Mouse (Mus musculus): ENCODE data around the gene Glo1. TPM values are rescaled to one million over a fixed set of nuclear protein-coding genes. Genes with fewer than 3 reads are reported as not detected.

Gene Glo1
- polyA plus RNA-seq, 1 experiment from 2014 or later, result 190 TPM

DNA sequence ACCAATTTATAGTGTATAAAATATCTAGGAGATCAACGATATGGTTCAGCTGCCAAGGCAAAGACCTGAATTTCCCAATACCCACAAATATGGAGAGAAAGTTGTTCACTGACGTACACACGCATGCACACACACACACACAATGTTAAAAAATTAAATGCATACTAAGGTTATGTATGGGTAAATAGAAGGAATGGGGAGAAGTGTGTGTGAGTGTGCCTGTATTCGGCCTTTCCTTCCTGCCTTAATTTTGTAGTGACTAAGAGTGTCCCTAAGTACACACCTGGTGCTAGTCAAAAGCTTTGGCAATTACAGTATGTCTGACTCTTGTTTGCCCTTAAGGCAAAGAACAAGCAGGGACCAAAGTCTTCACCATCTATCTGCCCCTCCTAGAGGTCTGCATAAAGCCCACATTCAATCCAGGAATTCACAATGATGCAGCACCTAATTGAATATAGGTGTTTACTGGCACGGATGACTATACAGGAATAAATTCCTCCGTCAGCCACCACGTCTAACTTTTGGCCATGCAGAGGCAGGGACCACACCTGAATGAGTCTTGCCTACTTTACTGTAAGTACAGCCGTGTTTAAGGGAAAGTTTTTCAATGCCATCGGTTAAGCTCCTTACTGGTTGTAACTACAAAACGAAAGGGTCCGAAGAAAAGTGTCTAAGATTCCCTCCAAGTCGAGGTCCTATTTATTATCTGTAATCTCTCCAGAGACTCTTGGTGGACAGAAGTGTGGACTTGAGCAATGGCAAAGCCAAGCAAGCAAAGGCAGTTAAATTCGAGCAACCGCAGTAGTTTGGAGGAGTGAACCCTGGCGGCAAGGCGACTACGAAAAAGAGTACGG lies 15.2 kb downstream of the Glo1 start:
- H3K9ac ChIP-seq (ENCODE audit: low read length), result peak overlapping the region; percentile 86
- peak overlapping the region; percentile 67 for H3K4me3 ChIP-seq (ENCODE audit: low read depth, low read length)
- no peaks in the 10 kb centered on the region; the same call in none of the 2 replicates for H3K4me1 ChIP-seq (replicated peaks; ENCODE audit: control insufficient read depth, insufficient read depth)
- H3K9me3 ChIP-seq (ENCODE audit: control insufficient read depth, low read length), result no peaks in the 10 kb centered on the region
- TF ChIP-seq EP300 (optimal IDR thresholded peaks at IDR 0.05) (no peak), CTCF (IDR thresholded peaks at IDR 0.05; ENCODE audit: low read depth) (no peak)
- H3K27ac ChIP-seq (replicated peaks), result peak overlapping the region; percentile 92
- H3K4me2 ChIP-seq (replicated peaks; ENCODE audit: low read depth), result peak overlapping the region; percentile 62
- no peaks in the 10 kb centered on the region for H3K27me3 ChIP-seq (ENCODE audit: control insufficient read depth, insufficient read depth, low read length)
- WGBS, result 19% methylated on average over 18 of the region's 18 CpGs
- DNase-seq (ENCODE audit: low spot score) (peak; percentile 30), ATAC-seq (ENCODE audit: low FRiP score, low TSS enrichment) (peak; percentile 31)
- H3K36me3 ChIP-seq (ENCODE audit: control insufficient read depth, insufficient read depth, low read length), result no peaks in the 10 kb centered on the region

DNA sequence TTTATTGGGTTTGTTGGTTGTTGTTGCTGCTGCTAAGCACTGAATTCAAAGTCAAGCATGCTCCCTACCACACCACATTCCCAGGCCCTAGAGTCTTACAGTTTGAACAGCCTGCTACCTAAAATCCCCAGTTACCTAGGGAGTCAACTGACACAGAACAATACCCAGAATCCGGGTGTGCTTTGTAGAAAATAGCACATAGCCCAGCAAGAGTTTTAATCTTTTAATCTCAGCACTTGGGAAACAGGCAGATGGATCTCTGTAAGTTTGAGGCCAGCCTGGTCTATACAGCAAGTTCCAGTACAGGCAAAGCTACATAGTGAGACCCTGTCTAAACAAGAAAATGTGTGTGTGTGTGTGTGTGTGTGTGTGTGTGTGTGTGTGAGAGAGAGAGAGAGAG lies 15.9 kb downstream of the Glo1 start:
- WGBS, result 53% methylated on average over 1 of the region's 1 CpGs
- no peak for ATAC-seq (ENCODE audit: low FRiP score, low TSS enrichment)
- DNase-seq (ENCODE audit: low spot score), result no peak
- Histone ChIP-seq H3K27ac (replicated peaks) (no peak overlapping the region), H3K4me2 (replicated peaks; ENCODE audit: low read depth) (peak overlapping the region; percentile 62; the same call in 1 of the 2 replicates), H3K4me3 (ENCODE audit: low read depth, low read length) (no peak overlapping the region), H3K9ac (ENCODE audit: low read length) (no peak overlapping the region), H3K4me1 (replicated peaks; ENCODE audit: control insufficient read depth, insufficient read depth) (no peaks in the 10 kb centered on the region; the same call in none of the 2 replicates), H3K9me3 (ENCODE audit: control insufficient read depth, low read length) (no peaks in the 10 kb centered on the region), H3K27me3 (ENCODE audit: control insufficient read depth, insufficient read depth, low read length) (no peaks in the 10 kb centered on the region), H3K36me3 (ENCODE audit: control insufficient read depth, insufficient read depth, low read length) (no peaks in the 10 kb centered on the region)
- TF ChIP-seq CTCF (IDR thresholded peaks at IDR 0.05; ENCODE audit: low read depth), result no peak
- TF ChIP-seq EP300 (optimal IDR thresholded peaks at IDR 0.05), result no peak

DNA sequence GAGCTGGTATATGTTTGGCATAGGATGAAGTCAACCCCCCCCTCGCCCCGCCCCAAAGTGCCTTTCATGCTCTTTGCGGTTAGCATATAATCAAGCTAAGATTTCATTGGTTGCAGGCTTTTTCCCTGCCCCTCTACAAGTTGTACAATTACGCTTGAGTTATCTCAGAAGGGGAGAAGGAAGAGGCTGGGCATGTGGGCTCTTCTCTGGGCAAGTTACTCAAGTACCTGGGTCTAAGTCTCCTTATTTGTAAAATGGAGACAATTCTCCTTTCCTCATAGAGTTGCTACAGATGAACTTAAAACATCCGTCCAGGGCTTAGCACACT lies 16.7 kb downstream of the Glo1 start:
- ATAC-seq (ENCODE audit: low FRiP score, low TSS enrichment), result no peak
- no peaks in the 10 kb centered on the region for H3K36me3 ChIP-seq (ENCODE audit: control insufficient read depth, insufficient read depth, low read length)
- H3K4me1 ChIP-seq (replicated peaks; ENCODE audit: control insufficient read depth, insufficient read depth), result no peaks in the 10 kb centered on the region; the same call in none of the 2 replicates
- 95% methylated on average over 5 of the region's 5 CpGs for WGBS
- no peak for TF ChIP-seq CTCF (IDR thresholded peaks at IDR 0.05; ENCODE audit: low read depth)
- TF ChIP-seq EP300 (optimal IDR thresholded peaks at IDR 0.05), result no peak
- H3K9ac ChIP-seq (ENCODE audit: low read length), result no peak overlapping the region
- no peak overlapping the region for H3K4me3 ChIP-seq (ENCODE audit: low read depth, low read length)
- DNase-seq (ENCODE audit: low spot score), result no peak
- H3K9me3 ChIP-seq (ENCODE audit: control insufficient read depth, low read length), result no peaks in the 10 kb centered on the region
- no peak overlapping the region for H3K4me2 ChIP-seq (replicated peaks; ENCODE audit: low read depth)
- no peaks in the 10 kb centered on the region for H3K27me3 ChIP-seq (ENCODE audit: control insufficient read depth, insufficient read depth, low read length)
- no peak overlapping the region for H3K27ac ChIP-seq (replicated peaks)

DNA sequence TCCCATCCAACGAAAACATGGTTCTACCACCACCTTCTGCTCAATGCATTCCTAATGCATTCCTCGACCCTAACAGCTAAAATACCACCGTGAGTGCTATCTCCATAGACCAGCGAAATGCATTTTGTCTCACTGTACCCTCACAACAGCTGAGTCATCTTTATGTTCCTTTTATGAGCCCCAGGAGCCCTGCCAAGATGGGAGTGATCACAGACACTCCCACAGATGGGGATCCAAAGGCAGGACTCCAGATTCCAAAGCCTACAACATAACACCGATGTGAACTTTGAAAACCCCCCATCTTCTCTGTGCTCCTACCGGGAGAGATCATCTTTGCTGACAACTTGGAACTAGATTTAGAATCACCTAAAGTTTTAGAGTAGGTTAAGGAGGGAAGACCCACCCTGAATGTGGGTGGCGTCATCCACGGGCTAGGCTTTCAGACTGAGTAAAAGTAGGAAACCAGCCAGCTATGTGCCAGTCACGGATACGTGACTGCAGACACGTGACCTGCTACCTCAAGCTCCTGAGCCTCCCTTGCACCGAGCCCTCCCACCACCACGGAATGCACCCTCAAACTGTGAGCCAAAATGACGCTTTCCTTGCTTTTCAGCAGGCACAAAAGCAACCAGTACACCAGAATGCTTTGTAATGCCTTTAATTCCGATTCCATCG lies 17.2 kb downstream of the Glo1 start:
- Histone ChIP-seq H3K9ac (ENCODE audit: low read length) (no peak overlapping the region), H3K4me2 (replicated peaks; ENCODE audit: low read depth) (no peak overlapping the region), H3K9me3 (ENCODE audit: control insufficient read depth, low read length) (no peaks in the 10 kb centered on the region), H3K4me1 (replicated peaks; ENCODE audit: control insufficient read depth, insufficient read depth) (no peaks in the 10 kb centered on the region; the same call in none of the 2 replicates), H3K27me3 (ENCODE audit: control insufficient read depth, insufficient read depth, low read length) (no peaks in the 10 kb centered on the region), H3K36me3 (ENCODE audit: control insufficient read depth, insufficient read depth, low read length) (no peaks in the 10 kb centered on the region), H3K27ac (replicated peaks) (no peak overlapping the region), H3K4me3 (ENCODE audit: low read depth, low read length) (no peak overlapping the region)
- 66% methylated on average over 16 of the region's 16 CpGs for WGBS
- TF ChIP-seq CTCF (IDR thresholded peaks at IDR 0.05; ENCODE audit: low read depth) (no peak), EP300 (optimal IDR thresholded peaks at IDR 0.05) (no peak)
- no peak for DNase-seq (ENCODE audit: low spot score)
- ATAC-seq (ENCODE audit: low FRiP score, low TSS enrichment), result no peak

DNA sequence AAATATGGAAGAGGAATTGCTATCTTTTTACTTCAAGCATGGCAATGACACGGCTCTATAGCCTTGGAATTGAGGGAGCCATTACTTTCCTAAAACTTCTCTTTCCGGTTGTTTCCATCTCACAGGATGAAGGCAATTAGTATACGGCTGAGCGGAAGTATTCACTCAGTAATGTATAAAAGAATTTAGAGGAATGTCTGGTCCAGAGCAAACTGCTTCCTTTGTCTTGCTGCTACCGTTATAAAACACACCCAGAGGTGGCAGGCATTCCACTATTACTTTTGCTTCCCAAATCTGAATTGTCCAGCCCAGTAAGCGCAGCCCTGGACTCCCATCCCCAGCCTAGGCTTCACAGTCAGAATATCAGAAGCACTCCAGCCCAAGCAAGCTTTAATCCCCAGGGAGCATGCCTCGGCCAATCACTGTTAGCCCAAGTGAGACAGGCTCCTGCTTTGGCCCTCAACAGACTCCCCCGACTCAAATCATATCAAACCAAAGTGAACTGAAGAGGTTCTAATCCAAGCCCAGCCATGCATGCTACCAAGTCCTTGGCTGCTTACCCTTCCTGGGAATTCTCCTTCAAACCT lies 18.7 kb downstream of the Glo1 start:
- peaks cover 3% of the 10 kb centered on the region; the same call in 1 of the 2 replicates for H3K36me3 ChIP-seq (ENCODE audit: control insufficient read depth, insufficient read depth, low read length)
- ATAC-seq (ENCODE audit: low FRiP score, low TSS enrichment) (no peak), DNase-seq (ENCODE audit: low spot score) (no peak)
- TF ChIP-seq EP300 (optimal IDR thresholded peaks at IDR 0.05), result no peak
- no peak for TF ChIP-seq CTCF (IDR thresholded peaks at IDR 0.05; ENCODE audit: low read depth)
- no peak overlapping the region for H3K9ac ChIP-seq (ENCODE audit: low read length)
- H3K27ac ChIP-seq (replicated peaks), result no peak overlapping the region
- H3K4me2 ChIP-seq (replicated peaks; ENCODE audit: low read depth), result no peak overlapping the region
- no peaks in the 10 kb centered on the region for H3K27me3 ChIP-seq (ENCODE audit: control insufficient read depth, insufficient read depth, low read length)
- H3K4me3 ChIP-seq (ENCODE audit: low read depth, low read length), result no peak overlapping the region
- 72% methylated on average over 8 of the region's 8 CpGs for WGBS
- H3K9me3 ChIP-seq (ENCODE audit: control insufficient read depth, low read length), result no peaks in the 10 kb centered on the region
- no peaks in the 10 kb centered on the region; the same call in none of the 2 replicates for H3K4me1 ChIP-seq (replicated peaks; ENCODE audit: control insufficient read depth, insufficient read depth)
